Mouse (Mus musculus) retina, embryonic 14.5 days (tissue): ENCODE measurements at regions not wholly inside any gene's neighbourhood (a gene's known extent, or its start where the extent isn't known, plus 50 kb on each side); places are given as distances from the start of the nearest gene placed in this dataset.

ENCODE experiments used
- DNase-seq: peaks from one replicate; pipeline ENCODE4 v3.0.0-alpha.2; 2015; ENCODE audit warnings: low spot score

- no peak for DNase-seq
Observed at GRCm38 (mm10) chr1:142055207-142055606, 1585.3 kb upstream of the B3galt2 start.
